Mouse (Mus musculus) thymus, adult 2 months (tissue): ENCODE results near the gene Ankrd6. TPM values are rescaled to one million over a fixed set of nuclear protein-coding genes. Genes with fewer than 3 reads are reported as not detected.
A peak's percentile ranks its signal among the peaks of the same experiment; 100 is the strongest.

Experiments used
- DNase-seq: peaks from one replicate; pipeline ENCODE4 v3.0.0; 2021
- H3K27ac ChIP-seq: fragments of 200-500 bp; 2 replicates; pipeline ENCODE4 v1.5.1; 2012; ENCODE audit warnings: low read length, control low read depth; ENCODE audit not compliant: control insufficient read depth, insufficient read depth
- H3K27me3 ChIP-seq: fragments of 200-500 bp; 2 replicates; pipeline ENCODE4 v1.6.1; 2012; ENCODE audit warnings: mild to moderate bottlenecking, low read length, moderate library complexity, mixed read lengths; ENCODE audit not compliant: control insufficient read depth, insufficient read depth
- H3K36me3 ChIP-seq: fragments of 200-500 bp; 2 replicates; pipeline ENCODE4 v1.6.1; 2012; ENCODE audit warnings: mild to moderate bottlenecking, low read length, moderate library complexity; ENCODE audit not compliant: control insufficient read depth, insufficient read depth
- H3K4me1 ChIP-seq: fragments of 200-500 bp; replicated peaks from 2 replicates; pipeline ENCODE4 v1.6.1; 2012; ENCODE audit warnings: low read length; ENCODE audit not compliant: control insufficient read depth, insufficient read depth
- H3K4me3 ChIP-seq: fragments of 200-500 bp; 2 replicates; pipeline ENCODE4 v1.5.1; 2012; ENCODE audit warnings: mild to moderate bottlenecking, low read length, control low read depth, moderate library complexity; ENCODE audit not compliant: control insufficient read depth, insufficient read depth
- CTCF ChIP-seq: fragments of 200-500 bp; IDR thresholded peaks from 2 replicates; pipeline ENCODE4 v1.5.1; 2012; ENCODE audit warnings: mild to moderate bottlenecking, control low read depth, low read length, moderate library complexity, borderline replicate concordance; ENCODE audit not compliant: control insufficient read depth, poor library complexity, insufficient read depth; ENCODE audit errors: extremely low read depth
- POLR2A ChIP-seq: fragments of 200-500 bp; IDR thresholded peaks from 2 replicates; pipeline ENCODE4 v1.6.1; 2012; ENCODE audit warnings: mild to moderate bottlenecking, low read length, control low read depth, moderate library complexity; ENCODE audit not compliant: control insufficient read depth, poor library complexity, insufficient read depth; ENCODE audit errors: extremely low read depth
- WGBS: fragments of 180-500 bp; shearing (Covaris S2); methylation state at CpG from one replicate; pipeline ENCODE4 v1.1.7; 2018; 5-methylcytosine and 5-hydroxymethylcytosine counted together
- polyA plus RNA-seq: library from polyadenylated mRNA; depleted of rRNA; stranded (reverse); fragments of >200 nt; gene quantifications from 2 replicates; pipeline ENCODE4 v1.2.3, GENCODE M21; 2012

Gene Ankrd6
- polyA plus RNA-seq, 1 experiment = 12.6 TPM

DNA sequence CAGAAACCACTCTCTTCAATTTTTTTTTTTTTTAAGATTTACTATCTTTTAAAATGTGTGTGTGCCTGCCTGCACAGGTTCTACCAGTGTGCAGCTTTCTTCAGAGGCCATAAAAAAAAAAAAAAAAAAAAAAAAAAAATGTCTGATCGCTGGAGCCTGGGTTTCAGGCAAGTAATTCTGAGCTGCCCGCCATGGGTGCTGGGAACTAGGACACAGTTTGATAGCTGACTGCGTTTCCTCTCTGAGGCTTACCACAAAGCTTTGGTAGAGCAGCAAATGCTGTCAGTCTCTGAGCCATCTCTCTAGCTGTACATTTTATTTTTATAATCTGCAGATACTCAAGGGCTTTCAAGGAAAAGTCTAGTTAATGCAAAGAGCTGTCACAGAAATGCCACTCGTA is 76.0 kb downstream of the Ankrd6 start:
- no peaks in the 10 kb centered on the region for H3K27me3 ChIP-seq
- H3K27ac ChIP-seq = no peak overlapping the region
- DNase-seq = peak; percentile 57
- H3K36me3 ChIP-seq = no peaks in the 10 kb centered on the region
- TF ChIP-seq CTCF (no peak), POLR2A (no peak)
- peaks cover 24% of the 10 kb centered on the region for H3K4me1 ChIP-seq
- no peak overlapping the region for H3K4me3 ChIP-seq
- WGBS = 1% methylated on average over 4 of the region's 4 CpGs

DNA sequence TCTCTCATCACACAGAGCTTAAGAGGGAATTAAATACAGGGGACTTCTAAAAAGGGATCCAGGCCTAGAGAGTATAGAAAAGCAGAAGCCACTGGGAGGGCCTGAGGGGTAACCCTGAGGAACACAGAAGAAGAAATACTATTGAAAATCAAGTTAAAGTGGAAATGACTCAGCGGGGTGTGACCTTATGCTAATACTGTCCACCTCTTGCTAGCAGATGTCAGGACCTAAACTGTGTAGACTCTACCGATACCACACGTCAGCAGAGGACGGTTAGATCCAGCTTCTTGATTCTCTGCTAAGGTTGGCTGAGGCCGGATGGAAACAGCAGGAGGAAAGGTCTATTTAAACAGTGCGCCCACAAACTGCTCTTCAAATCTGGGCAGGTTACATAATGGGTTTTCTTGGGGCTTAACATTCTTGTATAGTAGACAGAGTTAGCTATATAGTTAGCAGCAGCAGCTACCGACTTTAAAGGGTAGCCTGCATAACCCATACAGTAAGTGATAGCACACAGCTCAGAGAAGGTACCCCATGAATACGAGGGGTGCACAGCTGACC is 78.4 kb downstream of the Ankrd6 start:
- Histone ChIP-seq H3K4me1 (peaks cover 42% of the 10 kb centered on the region), H3K4me3 (no peak overlapping the region), H3K36me3 (no peaks in the 10 kb centered on the region), H3K27me3 (no peaks in the 10 kb centered on the region), H3K27ac (no peak overlapping the region)
- TF ChIP-seq POLR2A = no peak
- TF ChIP-seq CTCF = no peak
- WGBS = 56% methylated on average over 8 of the region's 8 CpGs
- DNase-seq = no peak

DNA sequence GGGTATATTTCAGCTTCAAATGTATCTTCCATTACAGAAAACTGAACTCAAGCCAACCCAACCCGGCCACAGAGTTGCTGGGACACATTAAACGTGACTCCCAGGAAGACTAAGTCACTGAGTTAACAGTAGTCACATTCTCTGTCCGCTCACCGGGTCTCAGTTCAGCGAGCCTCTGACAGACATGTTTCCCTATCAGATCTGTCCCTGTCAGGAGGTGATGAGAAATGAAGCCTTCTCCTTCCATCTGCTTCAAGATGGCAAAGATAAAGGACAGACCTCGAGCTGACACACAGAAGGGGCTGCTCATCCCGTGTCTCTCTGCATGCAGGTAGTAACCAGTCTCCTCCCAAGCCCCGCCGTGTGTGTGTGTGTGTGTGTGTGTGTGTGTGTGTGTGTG is 81.3 kb downstream of the Ankrd6 start:
- no peak for DNase-seq
- WGBS = 17% methylated on average over 7 of the region's 9 CpGs
- TF ChIP-seq POLR2A (no peak), CTCF (no peak)
- Histone ChIP-seq H3K27me3 (no peaks in the 10 kb centered on the region), H3K36me3 (no peaks in the 10 kb centered on the region), H3K27ac (no peak overlapping the region), H3K4me1 (peaks cover 41% of the 10 kb centered on the region), H3K4me3 (no peak overlapping the region)

DNA sequence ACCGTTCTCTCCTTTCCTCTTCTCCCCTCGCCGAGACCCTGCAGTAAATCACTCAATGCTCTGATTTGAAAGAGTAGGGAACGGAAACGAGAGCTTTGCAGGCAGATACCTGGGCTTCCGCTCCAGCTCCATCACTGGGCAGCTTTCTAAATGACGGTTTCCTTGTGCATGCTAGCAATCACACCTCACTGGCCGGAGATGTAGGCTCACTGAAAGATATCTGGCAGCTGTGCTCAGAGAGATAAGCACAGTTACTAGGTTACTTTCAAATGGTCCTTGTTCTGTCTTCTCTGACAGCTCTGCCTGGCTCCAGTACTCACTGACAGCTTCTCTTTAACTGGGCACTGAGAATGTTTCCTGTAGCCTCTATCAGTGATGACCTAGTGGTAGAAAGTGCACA is 81.8 kb downstream of the Ankrd6 start:
- TF ChIP-seq CTCF (no peak), POLR2A (no peak)
- peaks cover 42% of the 10 kb centered on the region for H3K4me1 ChIP-seq
- H3K27me3 ChIP-seq = no peaks in the 10 kb centered on the region
- no peak overlapping the region for H3K27ac ChIP-seq
- no peak for DNase-seq
- no peak overlapping the region for H3K4me3 ChIP-seq
- 6% methylated on average over 8 of the region's 8 CpGs for WGBS
- H3K36me3 ChIP-seq = no peaks in the 10 kb centered on the region

DNA sequence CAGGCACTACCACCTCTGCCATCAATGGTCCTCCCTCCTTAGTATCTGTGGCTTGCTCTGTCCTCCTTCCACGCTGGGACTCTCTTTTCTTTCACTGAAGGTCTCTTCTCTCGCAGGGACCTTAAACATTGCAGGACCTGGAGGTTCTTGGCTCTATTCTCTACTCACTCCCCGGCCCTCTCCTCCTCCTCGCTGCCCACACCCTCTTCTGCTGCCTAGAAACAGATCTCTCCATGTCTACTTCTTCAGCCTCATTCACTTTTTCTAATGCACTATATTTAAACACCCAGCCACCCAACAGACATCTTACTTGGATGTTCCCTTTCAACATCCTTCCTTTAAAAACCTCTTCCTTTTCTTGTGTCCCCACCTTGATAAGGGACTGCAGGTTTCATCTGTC is 82.2 kb downstream of the Ankrd6 start:
- Histone ChIP-seq H3K4me3 (no peak overlapping the region), H3K27ac (no peak overlapping the region), H3K4me1 (peaks cover 46% of the 10 kb centered on the region), H3K36me3 (no peaks in the 10 kb centered on the region), H3K27me3 (no peaks in the 10 kb centered on the region)
- TF ChIP-seq POLR2A (no peak), CTCF (no peak)
- no peak for DNase-seq
- WGBS = 16% methylated on average over 4 of the region's 4 CpGs

DNA sequence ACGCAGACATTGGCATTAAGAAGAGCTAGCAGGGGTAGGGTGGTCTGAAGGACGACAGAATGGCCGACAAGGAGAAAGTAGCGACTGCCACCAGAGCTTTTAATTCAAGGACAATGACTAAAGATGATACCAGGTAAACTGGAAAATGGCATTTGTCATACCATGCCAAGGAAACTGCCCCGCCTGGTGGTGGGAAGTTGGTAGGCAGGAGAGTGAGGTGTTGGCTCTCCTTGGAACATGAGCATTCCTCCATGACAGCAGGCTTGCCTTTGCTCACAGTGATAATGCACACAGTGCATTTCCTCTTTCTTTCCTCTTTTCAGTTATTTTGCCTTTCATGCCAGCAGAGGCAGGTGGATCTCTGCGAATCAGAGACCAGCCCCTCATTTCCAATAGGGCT is 83.2 kb downstream of the Ankrd6 start:
- Histone ChIP-seq H3K36me3 (no peaks in the 10 kb centered on the region), H3K4me3 (no peak overlapping the region), H3K27me3 (no peaks in the 10 kb centered on the region), H3K4me1 (peaks cover 53% of the 10 kb centered on the region), H3K27ac (no peak overlapping the region)
- no peak for DNase-seq
- 90% methylated on average over 6 of the region's 6 CpGs for WGBS
- TF ChIP-seq POLR2A = no peak
- no peak for TF ChIP-seq CTCF

DNA sequence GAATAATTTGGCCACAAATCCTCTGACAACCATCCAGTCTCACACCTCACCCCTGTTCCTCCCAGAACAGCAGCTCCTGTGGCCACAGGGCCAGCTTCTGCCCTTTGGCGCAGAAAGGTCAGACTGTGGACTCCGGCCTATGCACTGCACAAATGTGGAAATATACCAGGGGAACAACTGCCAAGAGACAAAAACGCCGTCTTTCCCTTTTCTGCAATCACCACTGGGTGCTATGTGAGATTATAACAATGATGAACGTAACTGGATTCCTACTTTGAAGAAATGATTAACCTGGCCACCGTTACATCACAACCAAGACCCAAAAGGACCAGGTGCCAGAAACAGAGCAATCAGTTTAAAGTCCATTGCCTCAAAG is 85.8 kb downstream of the Ankrd6 start:
- 84% methylated on average over 6 of the region's 6 CpGs for WGBS
- Histone ChIP-seq H3K4me1 (peaks cover 68% of the 10 kb centered on the region), H3K4me3 (no peak overlapping the region), H3K27me3 (no peaks in the 10 kb centered on the region), H3K27ac (peak overlapping the region; percentile 73; the same call in 1 of the 2 replicates), H3K36me3 (no peaks in the 10 kb centered on the region)
- no peak for DNase-seq
- TF ChIP-seq POLR2A = no peak
- no peak for TF ChIP-seq CTCF

DNA sequence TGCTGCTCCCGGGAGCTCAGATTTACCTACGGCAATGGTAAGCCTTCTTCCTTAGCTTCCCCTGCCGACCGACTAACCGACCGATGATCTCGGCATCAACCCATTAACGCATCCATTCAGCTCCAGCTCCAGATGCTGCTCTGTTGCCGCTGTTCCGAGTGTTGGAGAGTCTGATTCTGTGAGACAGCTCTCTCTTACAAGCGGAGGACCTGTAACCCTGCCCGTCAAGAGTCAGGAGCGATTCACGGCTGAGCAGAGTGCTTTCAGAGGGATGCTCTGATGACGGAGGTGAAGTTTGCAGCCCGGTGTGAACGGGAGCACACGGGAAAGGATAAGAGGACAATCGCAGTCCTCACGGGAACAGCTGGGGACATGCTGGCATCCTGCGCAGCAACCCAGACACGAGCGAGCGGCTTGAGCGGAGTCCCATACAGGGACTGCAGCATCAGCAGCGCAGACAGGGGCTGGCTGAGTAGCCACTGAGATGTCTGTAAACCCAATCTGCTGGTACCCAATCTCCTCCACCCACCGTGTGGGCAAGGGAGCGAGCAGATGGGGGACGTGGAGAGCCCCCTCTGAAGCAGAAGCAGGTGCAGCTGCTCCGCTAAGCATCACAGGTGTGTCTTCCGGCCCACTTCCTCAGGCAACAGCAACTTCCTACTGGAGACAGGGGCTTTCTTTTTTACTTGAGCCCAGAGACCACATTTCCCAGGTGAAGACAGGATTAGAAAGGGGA is 86.3 kb downstream of the Ankrd6 start:
- DNase-seq = peak; percentile 62
- H3K4me3 ChIP-seq = peak overlapping the region; percentile 24
- peak overlapping the region; percentile 73; the same call in 1 of the 2 replicates for H3K27ac ChIP-seq
- 67% methylated on average over 31 of the region's 31 CpGs for WGBS
- H3K4me1 ChIP-seq = peaks cover 63% of the 10 kb centered on the region
- TF ChIP-seq POLR2A (no peak), CTCF (0 out of 2 replicates have a peak, but pooled peaks have one; percentile 0)
- no peaks in the 10 kb centered on the region for H3K27me3 ChIP-seq
- no peaks in the 10 kb centered on the region for H3K36me3 ChIP-seq
